Mouse (Mus musculus) hematopoietic stem cell, adult 5-6 weeks (primary cell): ENCODE results near the gene Bub3. TPM values are rescaled to one million over a fixed set of nuclear protein-coding genes. Genes with fewer than 3 reads are reported as not detected.

Experiments
- ATAC-seq, 2 experiments: fragments of 125-278 bp in 1 of 2; replicated peaks in 1 of 2; 2 replicates each; pipeline ENCODE4 v1.8.0; 2016 to 2017; ENCODE audit warnings: inconsistent platforms in 2 of 2, mild to moderate bottlenecking in 2 of 2, moderate number of reproducible peaks in 2 of 2, low read depth in 1 of 2, moderate TSS enrichment in 1 of 2; ENCODE audit not compliant: low FRiP score in 2 of 2, poor library complexity in 2 of 2, severe bottlenecking in 2 of 2, insufficient read depth in 1 of 2, low TSS enrichment in 1 of 2
- total RNA-seq: library from RNA; stranded (forward); fragments of 172-1452, 232-1000 nt; gene quantifications from 2 replicates; pipeline ENCODE4 v1.2.3, GENCODE M21; 2017

The Bub3 gene
- total RNA-seq, 1 experiment from 2014 or later, result 65.0 TPM

DNA sequence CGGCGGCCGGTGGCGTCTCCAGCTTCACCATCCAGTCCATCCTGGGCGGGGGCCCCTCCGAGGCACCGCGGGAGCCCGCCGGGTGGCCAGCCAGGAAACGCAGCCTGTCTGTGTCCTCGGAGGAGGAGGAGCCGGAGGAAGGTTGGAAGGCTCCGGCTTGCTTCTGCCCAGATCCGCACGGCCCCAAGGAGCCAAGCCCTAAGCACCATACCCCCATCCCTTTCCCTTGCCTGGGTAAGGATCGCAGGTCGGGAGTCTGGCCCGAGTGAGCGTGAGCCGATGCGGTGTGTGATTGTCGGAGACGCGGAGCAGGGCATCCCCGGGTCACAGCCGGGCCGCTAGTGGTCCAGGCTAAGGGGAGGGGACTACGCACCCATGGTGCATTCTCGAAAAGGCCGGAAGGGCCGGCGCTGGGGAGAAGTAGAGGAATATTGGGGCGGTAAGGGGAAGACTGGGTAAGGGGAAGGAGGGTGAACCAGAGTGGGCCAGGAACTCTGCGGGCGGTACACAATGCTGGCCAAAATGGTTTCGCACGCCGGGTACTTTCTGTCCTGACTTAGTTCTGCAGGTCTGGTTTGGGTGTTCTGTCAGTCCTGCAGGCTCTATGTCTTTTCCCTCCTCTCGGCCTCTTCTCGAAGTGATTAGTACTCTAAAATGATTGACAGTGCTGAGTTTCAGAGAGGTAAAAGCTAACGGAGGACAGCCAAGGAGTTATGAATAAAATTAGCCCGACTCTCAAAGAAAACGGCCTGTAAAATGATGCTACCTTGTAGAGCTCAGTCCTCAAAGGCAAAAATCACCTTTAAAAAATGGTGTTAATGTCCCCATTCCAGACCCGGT lies 5.5 kb upstream of the Bub3 start:
- no peak for ATAC-seq

DNA sequence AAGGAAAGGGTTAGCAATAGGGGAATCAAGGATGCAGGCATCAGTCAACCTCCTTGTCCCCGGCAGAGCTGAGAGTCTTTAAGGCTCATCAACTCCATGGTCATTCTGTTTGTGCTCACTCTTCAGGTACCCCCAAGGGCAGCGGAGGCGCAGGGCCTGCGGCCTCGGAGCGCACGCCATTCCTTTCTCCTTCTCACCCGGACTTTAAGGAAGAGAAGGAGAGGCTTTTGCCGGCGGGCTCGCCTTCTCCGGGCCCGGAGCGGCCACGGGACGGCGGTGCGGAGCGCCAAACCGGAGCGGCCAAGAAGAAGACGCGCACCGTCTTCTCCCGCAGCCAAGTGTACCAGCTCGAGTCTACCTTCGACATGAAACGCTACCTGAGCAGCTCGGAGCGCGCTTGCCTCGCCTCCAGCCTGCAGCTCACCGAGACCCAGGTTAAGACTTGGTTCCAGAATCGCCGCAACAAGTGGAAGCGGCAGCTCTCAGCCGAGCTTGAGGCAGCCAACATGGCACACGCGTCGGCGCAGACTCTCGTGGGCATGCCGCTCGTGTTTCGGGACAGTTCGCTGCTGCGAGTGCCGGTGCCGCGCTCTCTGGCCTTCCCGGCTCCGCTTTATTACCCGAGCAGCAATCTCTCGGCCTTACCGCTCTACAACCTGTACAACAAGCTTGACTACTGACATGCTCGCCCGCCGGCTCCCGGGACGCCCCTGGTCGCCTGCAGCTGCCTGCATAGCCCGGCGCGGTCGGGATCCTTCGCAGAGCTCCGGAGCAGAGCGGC lies 4.5 kb upstream of the Bub3 start:
- ATAC-seq, result no peak

DNA sequence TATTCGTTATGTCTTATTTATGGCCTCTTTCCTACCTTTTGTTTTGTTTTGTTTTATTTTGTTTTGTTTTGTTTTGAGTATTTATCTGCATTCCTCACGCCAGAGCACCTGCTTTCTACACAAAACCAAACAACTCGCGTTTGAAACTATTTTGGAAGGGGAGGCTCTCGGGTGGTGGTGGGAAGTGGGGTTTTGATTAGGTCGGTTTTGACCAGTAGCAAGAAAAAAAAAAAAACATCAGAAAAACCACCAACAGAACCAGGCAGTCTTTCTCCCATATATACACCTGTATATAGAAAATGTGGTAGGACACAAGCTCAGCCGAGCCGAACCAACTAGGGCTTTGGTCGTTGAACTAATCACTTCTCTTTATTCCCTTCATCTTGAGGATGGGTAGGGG lies 3.9 kb upstream of the Bub3 start:
- ATAC-seq, result no peak

DNA sequence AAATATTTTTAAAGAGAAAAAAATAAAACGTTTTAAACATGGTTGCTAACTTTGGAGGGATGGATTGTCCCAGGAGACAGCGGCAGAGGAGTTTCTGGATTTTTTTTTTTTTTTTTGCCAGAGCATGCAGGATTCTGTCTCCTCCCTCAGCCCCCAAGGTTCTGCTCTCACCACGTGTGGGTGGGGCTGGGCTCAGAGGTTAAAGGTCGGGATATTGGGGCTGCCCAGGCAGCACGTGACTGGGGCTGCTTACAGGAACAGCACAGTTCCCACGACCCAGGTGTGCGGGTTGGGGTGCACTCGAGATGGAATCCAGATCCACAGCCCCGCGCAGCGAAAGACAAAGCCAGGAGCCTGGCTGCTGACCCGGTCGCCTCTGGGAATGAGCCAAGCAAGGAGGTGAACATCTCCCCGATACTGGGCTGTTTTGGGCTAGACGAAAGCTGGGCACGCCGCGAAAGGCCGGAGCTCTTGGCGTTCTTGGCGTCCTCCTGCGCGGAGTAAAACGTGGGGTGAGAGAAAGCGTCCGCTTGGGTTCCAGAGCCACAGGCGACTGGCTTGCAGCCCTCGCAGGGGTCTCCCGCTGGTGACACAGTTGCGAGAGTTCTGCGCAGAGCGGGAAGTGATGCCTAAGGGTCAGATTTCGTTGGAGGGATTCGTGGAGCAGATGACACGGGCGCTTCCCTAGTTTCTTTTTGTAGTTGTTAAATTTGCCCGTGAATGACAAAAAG lies 3.3 kb upstream of the Bub3 start:
- no peak for ATAC-seq

DNA sequence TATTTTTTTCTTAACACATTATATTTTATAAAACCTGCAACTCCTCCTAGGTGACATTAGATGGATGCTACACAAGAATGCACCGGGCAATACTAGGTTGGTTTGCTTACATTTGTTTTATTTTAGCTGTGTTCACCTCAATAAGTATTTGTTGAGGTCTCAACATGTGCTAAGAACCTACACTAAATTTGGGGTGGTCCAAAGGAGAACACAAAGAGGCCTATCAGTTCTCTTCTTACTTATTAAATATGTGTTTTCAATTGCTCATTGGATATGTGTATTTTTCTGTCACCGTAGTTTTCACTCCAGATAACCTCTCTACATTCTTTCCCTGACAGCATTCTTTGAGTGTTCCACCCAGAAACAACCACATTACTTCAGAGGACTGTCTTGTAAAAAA lies 2.3 kb upstream of the Bub3 start:
- ATAC-seq, result no peak

DNA sequence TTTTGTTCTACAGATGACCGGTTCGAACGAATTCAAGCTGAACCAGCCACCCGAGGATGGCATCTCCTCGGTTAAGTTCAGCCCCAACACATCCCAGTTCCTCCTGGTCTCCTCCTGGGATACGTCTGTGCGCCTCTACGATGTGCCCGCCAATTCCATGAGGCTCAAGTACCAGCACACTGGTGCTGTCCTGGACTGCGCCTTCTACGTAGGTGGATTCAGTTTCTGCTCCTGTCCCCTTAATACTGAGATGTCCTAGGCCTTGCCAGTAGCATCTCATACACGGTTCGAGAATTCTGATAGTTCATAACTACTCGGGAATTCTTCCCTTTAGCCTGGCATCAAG lies 648 bp downstream of the Bub3 start:
- peak in 1 of 2 experiments; percentile 5; a peak in 1 of 4 replicates for ATAC-seq

DNA sequence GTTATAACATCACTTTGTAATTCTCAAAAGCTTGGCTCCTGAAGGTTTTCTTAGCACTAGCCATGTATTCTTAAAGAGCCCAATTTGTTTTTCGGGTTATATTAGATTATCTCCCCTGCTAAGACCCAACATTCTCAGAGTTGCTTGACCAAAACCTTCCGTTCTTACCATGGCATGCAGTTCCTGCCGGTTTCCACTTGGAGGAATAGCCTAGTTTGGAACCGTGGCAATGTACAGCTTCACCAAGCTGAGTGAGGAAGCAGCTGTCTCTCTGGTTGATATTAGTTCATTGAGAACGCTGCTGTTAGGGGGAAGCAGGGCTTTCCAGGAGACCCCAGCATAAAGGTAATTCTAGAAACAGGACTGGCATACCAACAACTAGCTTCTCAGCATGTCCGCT lies 15.2 kb downstream of the Bub3 start:
- no peak for ATAC-seq

DNA sequence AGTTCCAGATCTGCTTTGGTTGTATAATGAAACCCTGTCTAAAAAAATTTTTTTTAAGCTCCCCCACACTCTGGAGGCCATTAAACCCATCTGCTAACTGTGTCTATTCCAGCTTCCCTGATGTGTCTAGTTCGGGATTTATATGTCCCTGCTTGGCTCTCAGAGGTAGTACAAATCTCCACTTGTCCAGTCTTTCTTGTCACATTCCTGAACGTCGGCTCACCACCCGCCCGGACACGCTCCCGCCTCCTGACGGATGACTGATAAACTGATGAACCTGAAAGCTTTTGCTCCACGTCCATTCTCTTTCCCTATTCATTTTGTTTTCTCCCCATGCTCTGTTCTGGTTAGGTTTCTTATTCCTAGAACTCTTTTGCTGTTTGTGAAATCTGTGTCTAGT lies 22.2 kb downstream of the Bub3 start:
- ATAC-seq, result no peak

DNA sequence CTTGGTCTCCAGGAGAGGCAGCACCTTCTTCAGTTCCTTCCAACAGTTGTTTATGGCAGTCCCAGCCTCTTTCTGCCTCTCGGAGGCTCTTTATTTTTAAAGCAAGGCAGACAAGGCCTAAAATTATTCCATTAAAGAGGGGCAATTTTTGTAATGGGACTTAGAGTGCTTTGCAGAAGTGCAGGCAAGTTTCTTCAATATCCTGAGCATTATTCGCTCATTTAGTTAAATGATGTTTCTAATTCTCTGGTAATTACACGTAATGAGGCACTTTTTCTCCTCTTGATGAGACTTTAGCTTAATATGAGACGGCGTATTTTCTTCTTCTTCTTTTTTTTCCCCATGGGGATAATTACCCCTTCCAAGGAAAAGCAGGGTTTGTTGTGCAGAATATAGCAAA lies 25.5 kb downstream of the Bub3 start:
- ATAC-seq, result no peak

DNA sequence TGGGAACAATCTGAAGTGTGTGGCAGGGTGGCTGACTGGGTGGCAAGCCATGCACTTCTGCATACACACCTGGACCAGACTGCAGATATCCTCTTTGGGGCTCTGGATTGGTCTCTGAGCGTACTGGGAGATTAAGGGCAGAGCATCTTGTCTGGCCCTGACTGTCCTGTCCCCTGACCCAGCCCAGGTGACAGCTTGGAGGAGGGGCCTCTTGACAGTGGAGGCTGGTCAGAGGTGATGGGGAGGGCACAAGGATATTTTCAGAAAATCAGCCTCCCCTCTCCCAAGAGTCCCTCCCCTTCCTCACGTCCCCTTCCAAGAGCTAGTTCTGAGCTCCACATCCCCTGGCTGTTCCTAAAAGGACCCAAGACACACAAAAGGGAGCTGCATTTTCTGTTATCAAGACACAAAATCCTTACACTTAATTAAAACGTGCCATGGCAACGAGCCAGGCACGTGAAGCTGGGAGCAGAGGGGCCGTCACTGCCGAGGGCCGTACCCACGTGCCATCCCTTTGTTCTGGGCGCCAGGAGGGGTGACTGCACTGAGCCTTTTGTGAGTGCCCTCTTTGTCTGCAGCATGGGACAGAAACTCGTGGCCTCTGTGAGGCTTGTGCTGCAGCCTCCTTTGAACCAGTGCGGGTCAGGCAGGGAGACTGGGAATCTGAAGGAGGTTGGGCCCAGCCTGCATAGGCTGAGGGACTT lies 37.9 kb downstream of the Bub3 start:
- no peak for ATAC-seq

DNA sequence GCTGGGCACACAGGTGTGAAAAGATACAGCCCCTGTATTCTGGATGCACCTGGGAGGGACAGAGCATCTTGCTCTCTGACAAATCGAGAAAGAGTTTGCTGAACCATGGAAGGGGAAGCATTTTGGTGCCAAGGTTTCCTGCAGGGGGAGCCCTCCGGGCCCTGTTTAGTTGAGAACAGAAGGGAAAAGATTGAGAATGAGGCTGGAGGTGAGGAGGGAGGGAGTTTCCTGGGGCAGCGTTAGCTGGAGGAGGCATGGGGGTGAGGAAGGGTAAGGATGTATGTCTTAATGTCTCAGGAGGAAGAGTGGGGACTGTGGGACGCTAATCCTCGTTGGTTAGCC lies 38.4 kb downstream of the Bub3 start:
- no peak for ATAC-seq

DNA sequence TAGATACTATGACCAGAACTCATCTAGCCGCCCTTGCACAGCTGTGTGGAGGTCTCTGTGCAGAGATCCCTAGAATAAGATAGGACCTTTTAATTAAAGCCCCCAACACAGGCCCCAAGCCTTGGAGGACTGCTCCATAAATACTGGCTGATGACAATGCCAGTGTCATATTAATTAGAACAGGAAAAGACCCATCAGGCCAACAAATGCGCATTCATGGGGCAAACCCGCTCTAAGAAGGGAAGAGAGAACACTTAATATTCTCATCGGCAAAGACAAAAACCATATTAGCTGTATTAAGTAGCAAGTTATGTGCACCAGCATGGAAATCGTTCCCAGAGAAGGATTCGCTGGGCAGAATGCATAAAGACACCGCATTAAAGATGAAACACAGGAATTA lies 42.1 kb downstream of the Bub3 start:
- ATAC-seq, result no peak

DNA sequence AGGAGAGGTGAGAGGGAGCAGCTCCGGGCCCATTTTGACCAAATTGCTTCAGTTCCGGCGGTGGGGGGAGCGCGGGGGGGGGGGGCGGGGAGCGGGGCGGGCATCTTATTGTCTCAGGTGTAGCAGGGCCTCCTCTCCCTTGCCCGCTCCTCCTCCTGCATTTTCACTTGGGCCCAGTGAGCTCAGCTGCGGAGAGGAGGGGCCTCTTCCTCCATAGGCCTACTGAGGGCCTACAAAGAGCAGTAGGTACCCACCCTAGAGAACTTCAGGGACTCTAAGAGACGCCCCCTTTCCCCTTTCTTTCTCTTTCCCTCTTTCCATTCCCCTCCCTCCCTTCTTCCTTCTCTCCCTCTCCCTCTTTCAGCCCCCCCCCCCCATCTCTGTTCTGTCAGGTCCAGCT lies 43.2 kb downstream of the Bub3 start:
- ATAC-seq, result no peak

DNA sequence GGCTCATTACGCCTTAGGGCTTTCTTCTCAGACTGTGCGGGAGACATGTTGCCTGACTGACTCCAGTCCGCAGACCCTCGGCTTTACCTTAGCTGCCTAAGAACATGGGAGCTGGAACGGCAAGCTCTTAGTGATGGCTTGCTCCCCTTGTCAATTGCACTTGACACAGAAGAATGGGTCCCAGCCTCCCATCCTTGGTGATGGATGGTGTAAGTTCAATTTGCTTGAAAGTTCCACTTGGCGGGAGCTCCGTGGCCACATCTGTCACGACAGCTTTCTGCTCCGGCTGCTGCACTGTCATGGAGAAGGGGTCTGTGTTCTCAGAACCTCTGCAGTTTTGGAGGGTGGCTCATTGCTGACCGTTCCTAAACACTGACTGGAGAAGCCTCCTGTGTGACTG lies 44.9 kb downstream of the Bub3 start:
- no peak for ATAC-seq

DNA sequence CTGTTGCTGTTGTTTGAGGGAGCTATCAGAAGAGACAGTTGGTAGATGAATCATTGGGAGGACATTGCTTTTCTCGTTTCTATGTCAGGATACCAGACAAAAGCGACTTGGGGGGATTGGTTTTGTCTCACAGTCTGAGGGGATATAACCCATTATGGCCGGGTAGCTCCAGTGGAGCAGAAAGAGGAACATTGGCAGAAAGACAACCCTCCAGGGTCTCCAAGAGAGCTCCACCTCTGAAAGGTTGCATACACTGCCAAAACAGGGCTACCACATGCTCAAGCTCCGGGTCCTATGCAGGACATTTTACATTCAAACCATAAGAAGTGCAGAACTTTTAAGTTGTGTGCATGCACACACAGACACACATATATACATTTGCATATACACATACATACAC lies 45.5 kb downstream of the Bub3 start:
- ATAC-seq, result no peak

DNA sequence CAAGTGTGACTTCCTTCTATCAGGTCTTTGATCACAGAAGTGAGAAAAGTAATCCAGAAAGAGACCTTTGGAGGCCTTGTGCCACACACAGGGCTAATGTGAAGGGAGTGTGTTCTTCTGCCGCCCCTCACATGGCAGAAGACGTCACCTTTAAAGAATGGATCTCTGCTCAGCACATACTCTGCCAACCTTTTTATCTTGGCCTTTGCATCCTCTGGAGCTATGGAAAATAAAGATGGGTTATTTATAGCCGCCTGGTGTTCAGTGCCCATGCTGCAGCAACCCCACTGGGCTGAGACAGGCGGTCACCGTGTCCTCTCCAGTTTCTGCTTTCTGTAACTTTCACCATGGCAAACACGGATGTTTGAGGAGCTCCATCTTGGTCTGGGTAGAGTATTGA lies 48.0 kb downstream of the Bub3 start:
- ATAC-seq, result no peak

DNA sequence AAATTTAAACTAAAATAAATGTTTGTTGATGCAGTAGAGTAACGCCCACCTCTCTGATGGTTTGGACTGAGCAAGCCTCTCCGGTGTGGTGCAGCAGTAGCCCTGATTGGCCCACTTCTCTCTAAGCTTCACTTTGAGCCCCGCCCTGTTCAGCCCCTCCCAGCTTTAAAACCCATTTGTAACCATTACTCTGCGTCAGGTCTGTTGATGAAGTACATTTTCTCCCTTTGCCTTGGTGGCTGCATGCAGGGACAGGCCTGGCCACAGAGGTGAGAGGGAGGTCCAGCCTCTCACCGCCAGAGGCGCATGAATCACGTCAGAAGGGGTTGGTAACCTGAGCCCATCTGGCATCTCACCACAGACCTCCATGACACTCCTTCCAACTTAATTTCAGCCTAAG lies 49.7 kb downstream of the Bub3 start:
- no peak for ATAC-seq
